Mouse (Mus musculus): ENCODE results near the gene Cdca4.
"Not testable (repeated sequence)": the region's sequence is repeated elsewhere in the genome, so short reads cannot be mapped to it uniquely, and the experiment has no call there.

The Cdca4 gene

GRCm38 (mm10) chr12:112823221-112823620 is 6.0 kb downstream of the Cdca4 start:
- DNase-seq (ENCODE audit: low read depth, low spot score): no peak

- no peak for DNase-seq (ENCODE audit: low read depth, low spot score)
Observed at GRCm38 (mm10) chr12:112822676-112823075, 6.5 kb downstream of the Cdca4 start.

- no peak for DNase-seq (ENCODE audit: low read depth, low spot score)
Observed at GRCm38 (mm10) chr12:112821974-112822373, 7.2 kb downstream of the Cdca4 start.

DNA sequence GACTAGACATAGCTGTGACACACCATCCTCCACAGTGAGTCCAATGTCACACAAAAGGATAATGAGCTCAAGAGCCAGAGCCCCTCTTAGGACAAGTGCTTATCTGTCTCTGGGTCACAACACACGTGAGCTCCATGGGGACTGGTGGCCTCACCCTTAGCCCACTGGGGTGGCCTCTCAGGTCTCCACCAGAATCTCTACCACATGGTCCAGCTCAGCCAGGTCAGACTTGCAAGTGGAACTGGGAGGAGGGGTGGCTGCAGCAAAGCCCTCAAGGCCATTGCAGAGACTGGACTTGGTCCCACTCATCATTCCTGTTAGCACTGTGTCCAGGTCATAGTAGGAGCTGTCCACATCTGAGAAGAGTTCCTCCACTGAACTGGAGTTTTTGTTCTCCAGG is 8.0 kb downstream of the Cdca4 start:
- no peak for DNase-seq (ENCODE audit: low read depth, low spot score)

GRCm38 (mm10) chr12:112820401-112820999 is 8.7 kb downstream of the Cdca4 start:
- no peak for DNase-seq (ENCODE audit: low read depth, low spot score)

GRCm38 (mm10) chr12:112819057-112819662 is 10.1 kb downstream of the Cdca4 start:
- no peak for DNase-seq (ENCODE audit: low read depth, low spot score)

DNA sequence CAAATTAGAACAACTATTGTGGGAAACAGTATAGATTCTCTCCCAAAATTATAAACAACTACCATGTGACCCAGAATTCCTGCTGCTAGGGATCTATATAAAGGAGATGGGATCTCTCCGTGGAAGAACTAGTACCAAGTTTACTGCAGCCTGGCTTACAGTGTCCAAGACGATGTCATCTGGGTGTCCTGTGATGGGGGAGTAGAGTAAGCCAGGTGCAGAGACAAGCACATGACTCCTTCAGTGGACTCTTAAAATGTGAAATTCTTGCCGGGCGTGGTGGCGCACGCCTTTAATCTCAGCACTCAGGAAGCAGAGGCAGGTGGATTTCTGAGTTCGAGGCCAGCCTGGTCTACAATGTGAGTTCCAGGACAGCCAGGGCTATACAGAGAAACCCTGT is 12.4 kb downstream of the Cdca4 start:
- DNase-seq (ENCODE audit: low read depth, low spot score): not testable (repeated sequence)

DNA sequence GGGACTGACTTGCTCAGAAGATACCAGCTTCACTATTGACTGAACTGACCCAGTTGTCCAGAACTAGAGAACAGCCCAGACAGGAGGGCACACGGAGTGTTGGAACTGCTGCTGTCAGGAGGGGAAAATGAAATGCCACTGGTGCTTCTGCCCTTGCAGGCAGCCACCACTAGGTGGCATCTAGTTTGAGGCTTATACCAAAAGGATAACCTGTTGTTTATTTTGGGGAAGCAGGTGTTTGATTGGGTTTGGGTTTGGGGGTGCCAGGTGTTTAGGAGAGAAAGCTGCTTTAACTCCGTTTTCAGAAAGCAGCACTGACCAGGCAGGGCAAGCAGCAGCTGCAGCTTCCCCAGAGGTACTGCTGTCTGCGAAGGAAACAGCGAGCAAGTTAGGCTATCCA is 12.9 kb downstream of the Cdca4 start:
- no peak for DNase-seq (ENCODE audit: low read depth, low spot score)

- DNase-seq (ENCODE audit: low read depth, low spot score): no peak
Observed at GRCm38 (mm10) chr12:112814682-112815470, 14.3 kb downstream of the Cdca4 start.

DNA sequence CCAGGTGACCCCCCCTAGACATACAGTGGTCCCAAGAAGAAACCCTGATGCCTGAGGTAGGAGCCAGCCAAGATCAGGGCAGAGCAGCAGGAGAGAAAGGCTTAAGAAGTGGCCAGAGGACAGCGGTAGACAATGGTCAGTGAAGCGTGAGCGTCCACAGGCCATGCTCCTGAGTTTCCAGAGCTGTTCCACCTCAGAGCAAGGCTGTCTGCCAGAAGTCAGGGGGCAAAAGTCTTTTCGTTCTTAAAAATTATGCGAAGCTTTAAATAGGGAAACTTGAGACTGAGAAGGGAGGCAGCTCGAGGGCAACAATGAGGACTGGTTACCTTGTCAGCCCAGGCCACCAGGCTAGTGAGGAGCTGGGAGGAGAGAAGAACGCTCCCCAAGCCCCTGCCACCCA is 15.9 kb downstream of the Cdca4 start:
- DNase-seq (ENCODE audit: low read depth, low spot score): no peak

DNA sequence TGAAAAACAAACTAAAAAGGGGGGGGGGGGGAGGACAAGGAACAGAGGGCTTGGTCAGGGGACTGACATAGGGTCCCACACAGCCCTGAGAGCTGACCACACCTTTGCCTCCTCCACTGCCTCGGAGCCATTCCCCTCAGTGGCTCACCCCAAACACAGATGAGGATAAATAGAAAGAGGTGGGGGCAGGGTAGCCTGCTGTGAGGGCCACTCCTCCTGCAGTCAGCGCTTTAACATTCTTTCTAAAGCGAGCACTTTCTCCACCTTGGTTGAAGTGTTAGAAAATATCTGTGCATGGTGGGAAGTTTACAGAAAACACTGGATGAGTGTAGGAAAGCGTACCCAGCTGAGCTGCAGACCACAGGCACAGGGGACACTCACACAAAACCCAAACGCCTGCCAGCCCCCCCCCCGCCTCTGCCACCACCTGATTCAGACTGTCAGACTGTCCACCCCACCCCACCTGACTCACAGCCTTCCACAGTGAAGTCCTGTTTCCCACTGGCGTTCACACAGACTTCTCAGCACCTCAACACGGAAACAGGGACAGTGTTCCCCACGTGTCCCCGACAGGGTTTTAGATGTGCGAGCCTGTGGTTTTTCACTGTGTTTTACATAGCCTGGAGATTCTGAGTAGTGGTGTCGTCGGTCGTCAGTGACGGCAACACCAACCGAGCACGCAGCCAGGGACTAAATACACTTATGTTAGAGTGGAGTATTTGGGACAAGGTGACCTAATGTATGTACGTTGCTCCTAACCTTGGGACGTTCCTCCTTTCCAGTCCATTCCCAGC is 18.9 kb downstream of the Cdca4 start:
- no peak for DNase-seq (ENCODE audit: low read depth, low spot score)

DNA sequence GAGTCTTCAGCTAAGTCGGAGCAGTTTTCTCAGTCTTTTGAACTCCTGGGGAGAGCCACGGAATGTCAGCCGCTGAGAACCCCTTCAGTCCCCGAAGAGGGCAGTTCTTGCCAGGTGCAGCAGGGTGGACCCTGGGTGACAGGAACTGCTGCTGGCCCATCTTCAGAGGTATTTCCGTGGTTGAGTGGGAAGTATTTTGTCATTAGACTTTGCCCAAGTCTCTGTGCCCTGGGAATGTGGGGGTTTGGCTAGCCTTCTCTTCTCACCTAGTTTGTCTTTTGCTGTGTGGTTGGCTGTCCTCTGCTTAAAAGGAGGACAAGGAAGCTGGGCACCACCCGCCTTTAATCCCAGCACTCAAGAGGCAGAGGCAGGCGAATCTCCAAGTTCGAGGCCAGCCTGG is 19.6 kb downstream of the Cdca4 start:
- no peak for DNase-seq (ENCODE audit: low read depth, low spot score)

DNA sequence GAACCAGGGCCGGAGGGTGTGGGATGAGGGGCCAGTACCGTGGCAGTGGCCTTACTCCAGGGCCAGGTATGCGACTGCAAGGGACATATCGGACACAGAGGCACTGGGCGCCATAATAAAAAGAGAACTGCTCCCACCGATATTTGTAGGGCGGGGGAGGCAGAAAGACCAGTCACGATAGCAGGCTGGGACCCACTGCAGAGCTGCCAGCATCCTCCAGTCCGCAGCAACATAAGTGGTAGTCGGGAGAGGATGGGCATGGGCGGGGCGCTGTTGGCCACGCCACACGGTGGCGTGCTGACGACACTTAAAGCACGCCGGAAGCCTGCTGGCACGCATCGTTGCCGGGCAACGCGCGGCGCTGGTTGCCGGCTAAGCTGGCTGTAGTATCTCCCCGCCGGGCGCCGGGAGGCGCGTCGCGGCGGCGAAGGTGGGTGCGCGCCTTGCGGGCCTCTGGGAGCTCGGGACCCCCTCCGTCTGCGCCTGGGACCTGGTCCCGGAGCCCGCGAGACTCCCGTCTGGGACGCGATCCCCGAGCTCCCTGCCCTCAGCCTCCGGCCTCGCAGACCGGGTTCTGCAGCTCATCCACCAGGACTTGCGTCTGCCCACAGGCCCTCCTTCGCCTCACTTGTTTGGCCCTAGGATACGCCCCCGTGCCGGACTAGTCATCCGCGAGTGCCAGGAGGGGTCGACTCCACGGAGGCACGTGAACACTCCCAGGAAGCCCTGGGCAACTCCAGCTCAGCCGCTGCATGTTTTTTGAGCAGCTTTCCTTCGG is 20.4 kb downstream of the Cdca4 start, which contains the start of gene Clba1:
Clba1 (plus strand) TSS at position 351 of the 778 bp plus-strand sequence.
- peak; percentile 83 for DNase-seq (ENCODE audit: low read depth, low spot score)

GRCm38 (mm10) chr12:112808212-112808586 is 21.0 kb downstream of the Cdca4 start:
- DNase-seq (ENCODE audit: low read depth, low spot score): no peak

DNA sequence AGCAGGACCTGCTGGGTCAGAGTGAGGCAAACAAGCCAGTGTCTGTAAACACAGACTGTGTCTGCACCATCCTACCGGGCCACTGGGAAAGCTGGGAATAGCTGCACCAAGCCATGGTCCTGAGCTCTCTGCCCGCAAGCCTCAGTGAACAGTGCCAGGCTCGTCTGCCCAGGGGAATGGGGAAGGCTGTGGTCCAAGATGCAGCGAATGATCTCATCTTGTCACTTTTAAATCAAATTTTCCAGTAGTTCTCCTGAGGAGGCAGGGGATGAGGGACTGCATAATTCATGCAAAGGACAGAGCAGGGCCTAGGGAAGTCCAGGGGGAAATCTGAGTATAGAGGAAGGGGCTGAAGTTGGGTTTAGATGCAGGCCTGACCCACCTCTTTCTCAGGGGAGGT is 21.4 kb downstream of the Cdca4 start:
- DNase-seq (ENCODE audit: low read depth, low spot score): no peak

DNA sequence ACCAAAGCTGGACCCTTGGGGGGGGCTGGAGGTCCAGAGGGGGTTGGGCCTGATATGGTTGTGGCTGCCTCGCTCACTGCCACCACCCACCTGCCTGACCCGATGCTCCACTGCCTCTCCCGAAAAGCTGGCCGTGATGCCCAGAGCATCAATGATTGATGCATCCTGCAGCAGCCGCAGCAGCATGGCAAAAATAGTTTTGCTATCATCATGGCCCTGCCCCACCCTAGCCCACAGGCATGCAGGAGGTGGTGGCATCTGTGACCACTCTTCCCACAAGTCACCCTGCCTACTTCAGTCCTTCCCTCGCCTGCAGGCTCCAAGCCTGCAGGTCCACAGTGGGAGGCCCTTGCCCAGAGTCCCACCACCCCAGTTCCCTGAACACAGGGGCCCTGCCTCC is 23.2 kb downstream of the Cdca4 start:
- no peak for DNase-seq (ENCODE audit: low read depth, low spot score)

GRCm38 (mm10) chr12:112804046-112804445 is 25.2 kb downstream of the Cdca4 start:
- no peak for DNase-seq (ENCODE audit: low read depth, low spot score)

DNA sequence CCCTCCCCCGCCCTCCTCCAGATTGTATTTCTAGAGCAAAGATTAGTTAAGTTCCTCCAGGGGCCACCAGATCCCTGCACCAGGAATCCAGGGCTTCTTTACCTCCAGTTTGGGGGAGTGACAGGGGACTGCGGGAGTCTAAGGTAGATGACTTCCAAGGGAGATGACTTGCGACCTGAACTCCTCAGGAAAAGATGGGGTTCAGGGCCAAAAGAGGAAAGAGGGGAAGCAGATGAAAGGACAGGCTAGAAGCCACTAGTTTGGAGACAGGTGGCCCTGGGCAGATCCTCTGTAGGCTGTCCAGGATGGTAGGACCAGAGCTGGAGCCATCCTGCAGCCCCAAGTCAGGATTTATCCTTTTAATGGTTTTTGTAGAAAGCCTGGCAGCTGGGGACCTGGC is 26.3 kb downstream of the Cdca4 start:
- DNase-seq (ENCODE audit: low read depth, low spot score): no peak

GRCm38 (mm10) chr12:112801864-112802846 is 27.1 kb downstream of the Cdca4 start, which contains the start of gene Ahnak2:
TSS of gene Ahnak2 (minus strand) at chr12:112802657.
- DNase-seq (ENCODE audit: low read depth, low spot score): no peak

DNA sequence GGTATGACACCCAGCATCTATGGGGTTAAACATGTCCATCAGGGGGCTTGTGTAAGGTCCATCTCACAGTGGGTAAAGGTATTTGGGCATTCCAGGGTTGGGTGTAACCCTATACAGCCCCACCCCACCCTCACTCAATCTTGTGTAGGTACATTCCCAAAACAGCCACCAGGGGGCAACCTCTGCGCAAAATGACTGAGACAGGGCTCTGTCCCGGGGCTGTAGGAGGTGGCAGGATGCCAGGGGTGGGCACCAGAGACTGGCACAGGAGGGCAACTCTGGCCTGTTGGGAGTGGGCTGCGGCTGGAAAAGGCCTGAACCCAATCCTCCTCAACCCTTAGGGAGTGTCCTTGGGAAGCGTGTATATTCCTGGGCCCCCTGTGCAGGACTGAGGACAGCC is 28.7 kb downstream of the Cdca4 start:
- no peak for DNase-seq (ENCODE audit: low read depth, low spot score)
